Mouse (Mus musculus) R1 (cell line): ENCODE measurements around the gene Mamdc2.
A peak's percentile ranks its signal among the peaks of the same experiment; 100 is the strongest.
"Not testable (repeated sequence)": the region's sequence is repeated elsewhere in the genome, so short reads cannot be mapped to it uniquely, and the experiment has no call there.

Source experiments
- DNase-seq: peaks from one replicate; pipeline ENCODE4 v3.0.0-alpha.2; 2018; ENCODE audit warnings: low read depth, low spot score

Gene Mamdc2

GRCm38 (mm10) chr19:23447988-23448497 lies at the start of gene Mamdc2:
TSS of gene Mamdc2 (minus strand) at chr19:23448442.
- DNase-seq: peak; percentile 13

DNA sequence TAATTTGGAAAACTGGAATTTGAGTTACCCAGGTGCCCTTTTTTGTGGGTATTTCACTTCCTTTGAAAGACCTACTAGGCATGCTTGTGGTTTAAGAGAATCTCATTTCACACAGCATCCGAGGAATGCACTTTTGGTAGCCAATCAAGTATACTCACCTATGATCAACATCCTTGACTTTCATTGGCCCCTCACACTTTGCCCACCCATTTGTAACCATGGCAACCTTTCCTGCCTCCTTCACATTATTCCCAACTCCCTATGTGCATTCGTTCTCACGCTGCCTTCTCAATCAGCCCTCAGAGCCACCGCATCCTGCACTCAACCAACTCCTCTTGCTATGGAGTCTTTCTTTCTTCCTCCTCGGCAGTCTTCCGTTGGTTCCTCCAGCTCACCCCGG lies 49.8 kb upstream of the Mamdc2 start:
- peak; percentile 81 for DNase-seq

DNA sequence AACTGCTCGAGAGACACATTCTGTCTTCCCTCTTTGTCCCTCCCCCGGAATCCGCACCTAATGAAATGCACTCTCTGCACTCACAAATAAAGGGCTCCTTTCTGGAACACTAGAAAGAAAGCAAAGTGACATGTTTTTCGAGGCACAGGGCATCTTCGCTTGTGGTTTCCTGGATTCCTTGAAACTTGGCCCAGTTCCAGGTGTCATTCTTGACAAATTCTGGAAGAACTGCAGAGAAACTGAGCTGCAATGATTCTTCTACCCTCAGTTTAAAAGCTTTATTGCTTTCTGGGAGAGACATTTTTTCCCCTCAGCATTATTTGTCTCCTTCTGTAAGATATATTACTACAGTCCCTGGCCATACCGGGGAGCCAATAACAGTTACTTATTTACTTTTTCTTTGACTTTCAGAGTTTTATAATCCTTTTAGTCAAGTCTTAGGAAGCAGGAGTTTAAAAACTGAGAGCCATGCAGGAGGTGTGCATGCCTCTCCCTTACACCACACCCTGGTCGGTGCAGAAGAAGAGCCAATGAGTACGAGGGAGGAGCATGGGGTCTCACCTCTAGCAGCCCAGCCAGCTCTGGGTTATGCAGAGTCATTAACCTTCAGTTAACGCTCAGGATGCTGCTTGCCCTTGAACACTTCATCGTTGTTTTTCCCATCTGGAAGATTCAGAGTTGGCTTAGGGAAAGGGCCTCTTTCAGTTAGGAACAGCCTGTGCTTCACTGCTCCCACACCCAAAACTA lies 49.1 kb upstream of the Mamdc2 start:
- DNase-seq: peak; percentile 27

GRCm38 (mm10) chr19:23496536-23496935 lies 48.3 kb upstream of the Mamdc2 start:
- DNase-seq: peak; percentile 64

GRCm38 (mm10) chr19:23492663-23493062 lies 44.4 kb upstream of the Mamdc2 start:
- DNase-seq: no peak

GRCm38 (mm10) chr19:23490703-23491102 lies 42.5 kb upstream of the Mamdc2 start:
- DNase-seq: not testable (repeated sequence)

GRCm38 (mm10) chr19:23489780-23490179 lies 41.5 kb upstream of the Mamdc2 start:
- no peak for DNase-seq

DNA sequence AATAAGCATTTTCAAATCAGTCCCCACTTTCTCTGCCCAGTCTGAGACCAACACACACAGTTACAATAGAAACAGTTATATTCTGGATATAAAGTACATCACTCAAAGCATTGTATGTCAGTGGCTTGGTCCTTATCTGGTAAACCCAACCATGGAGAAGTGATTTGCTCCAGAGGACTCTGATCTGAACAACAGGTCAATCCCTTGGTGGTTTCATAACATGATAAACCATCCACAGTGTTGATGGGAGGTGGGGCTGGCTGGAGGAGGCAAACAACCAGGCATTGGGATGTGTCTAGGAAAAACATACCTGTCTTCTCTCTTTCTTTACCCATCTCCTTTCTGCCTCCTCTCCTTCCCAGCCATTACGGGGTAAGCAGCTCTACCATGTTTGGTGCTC lies 39.2 kb upstream of the Mamdc2 start:
- DNase-seq: no peak

GRCm38 (mm10) chr19:23486631-23487270 lies 38.5 kb upstream of the Mamdc2 start:
- no peak for DNase-seq

DNA sequence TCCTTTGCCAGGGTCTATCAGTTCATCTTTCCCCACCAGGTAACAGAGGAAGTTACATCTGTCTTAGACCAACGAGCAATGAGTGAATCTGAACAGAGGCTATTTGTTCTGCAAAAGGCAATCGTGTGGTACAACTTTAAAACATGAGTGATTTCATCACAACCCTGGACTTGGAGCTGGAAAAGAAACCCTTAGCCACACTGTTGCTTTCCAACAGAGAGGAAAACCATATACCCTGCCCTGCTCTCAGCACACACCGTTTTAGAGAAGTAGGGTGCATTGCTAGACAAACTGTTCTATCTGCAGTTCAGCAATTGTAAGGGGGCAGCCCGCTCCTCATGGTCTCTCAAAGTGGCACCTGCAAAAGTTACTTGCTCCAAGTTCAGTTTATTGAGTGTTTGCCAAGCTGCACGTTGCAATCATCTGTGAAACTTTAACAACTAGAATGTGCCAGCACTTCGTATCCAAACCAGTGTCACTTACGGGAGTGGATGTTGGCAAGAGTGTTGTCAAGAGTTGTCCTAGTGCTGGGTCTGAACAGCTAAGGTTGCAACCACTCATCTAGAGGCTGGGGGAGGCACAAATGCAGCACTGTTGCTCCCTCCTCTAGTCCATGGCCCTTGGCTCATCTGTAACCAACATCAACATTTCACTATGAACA lies 37.8 kb upstream of the Mamdc2 start:
- DNase-seq: no peak

DNA sequence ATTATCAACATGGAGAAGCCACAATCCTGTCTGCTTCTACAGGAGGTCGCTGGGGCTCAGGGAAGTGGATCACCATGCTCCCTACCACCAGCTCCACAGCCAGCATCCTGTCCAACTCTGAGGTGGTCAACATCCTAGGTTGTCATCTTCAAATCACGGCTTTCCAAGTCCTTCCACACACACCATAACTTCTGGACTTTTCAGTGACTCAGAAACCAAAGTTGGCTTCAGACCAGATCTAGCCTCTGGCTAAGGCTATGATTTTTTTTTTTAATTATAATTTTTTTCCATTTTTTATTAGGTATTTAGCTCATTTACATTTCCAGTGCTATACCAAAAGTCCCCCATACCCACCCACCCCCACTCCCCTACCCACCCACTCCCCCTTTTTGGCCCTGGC lies 34.3 kb upstream of the Mamdc2 start:
- DNase-seq: not testable (repeated sequence)

DNA sequence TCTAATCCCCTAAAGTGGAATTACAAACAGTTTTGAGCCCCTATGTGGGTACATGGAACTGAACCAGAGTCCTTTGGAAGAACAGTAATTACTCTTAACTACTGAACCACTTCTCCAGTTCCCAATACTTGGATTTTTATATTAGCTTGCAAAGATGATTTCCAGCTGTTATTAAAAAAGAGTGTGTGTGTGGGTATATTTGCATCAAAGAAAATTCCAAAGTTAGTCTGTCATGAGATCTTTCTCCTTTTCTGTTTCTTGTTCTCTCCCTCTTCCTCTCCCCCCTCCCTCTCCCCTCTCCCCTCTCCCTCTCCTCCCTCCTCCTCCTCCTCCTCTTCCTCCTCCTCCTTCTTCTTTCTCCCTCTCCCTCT lies 31.3 kb upstream of the Mamdc2 start:
- DNase-seq: no peak

GRCm38 (mm10) chr19:23478895-23479596 lies 30.8 kb upstream of the Mamdc2 start:
- DNase-seq: peak; percentile 71

DNA sequence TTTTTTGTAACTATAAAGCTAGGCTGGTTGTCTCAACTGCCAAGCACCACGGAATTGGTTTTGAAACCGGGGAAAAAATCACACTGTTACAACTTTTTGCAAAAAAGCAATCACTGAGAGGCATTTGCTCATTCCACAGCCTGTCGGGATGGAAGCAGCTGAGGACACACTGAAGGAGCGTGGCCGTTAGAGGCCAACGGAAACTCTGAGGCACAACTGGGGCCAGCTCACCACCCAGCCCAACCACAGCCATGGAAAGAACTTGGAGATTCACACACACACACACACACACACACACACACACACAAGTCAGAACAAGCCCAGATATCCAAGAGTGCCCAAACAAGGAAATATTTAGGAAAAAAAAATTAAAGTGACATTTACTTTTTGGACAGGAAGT lies 29.6 kb upstream of the Mamdc2 start:
- no peak for DNase-seq

- DNase-seq: peak; percentile 85
Measured at GRCm38 (mm10) chr19:23467866-23468265, 19.6 kb upstream of the Mamdc2 start.

DNA sequence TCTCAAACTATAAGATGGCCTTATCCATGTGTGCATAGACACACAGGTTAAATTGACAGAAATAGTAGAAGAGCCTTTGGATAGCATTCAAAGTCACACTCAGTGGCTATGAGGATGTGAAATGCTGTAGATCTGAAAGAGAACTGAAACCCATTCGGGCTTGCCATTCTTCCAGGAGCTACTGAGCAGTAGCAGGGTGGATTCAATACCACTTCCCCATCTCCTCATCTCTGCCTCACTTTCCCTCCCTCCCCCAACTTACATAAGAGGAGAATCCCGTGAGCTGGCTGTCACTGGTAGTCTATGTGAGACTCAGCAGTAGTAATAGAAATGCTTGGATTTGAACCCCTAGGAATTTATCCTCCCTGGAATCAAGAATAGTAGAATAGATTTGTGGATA lies 18.8 kb upstream of the Mamdc2 start:
- no peak for DNase-seq

- no peak for DNase-seq
Measured at GRCm38 (mm10) chr19:23457492-23457891, 9.2 kb upstream of the Mamdc2 start.

DNA sequence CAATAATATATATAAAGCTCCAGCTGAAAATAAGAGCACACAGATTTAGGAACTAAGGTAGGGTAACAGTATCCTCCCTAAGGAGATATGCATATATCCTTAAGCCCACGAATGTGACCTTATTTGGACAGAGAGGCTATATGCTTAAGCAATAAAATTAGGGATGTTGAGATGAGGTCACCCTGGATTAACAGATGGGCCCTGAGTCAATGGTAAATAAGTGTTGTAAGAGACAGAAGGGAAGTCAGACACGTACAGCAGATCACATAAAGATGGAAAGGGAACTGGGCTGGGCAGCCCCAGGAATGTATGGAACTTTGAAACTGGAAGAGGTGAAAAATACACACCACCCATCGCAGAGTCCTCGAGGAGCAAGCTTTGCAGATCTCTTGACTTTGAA lies 3.1 kb upstream of the Mamdc2 start:
- no peak for DNase-seq

DNA sequence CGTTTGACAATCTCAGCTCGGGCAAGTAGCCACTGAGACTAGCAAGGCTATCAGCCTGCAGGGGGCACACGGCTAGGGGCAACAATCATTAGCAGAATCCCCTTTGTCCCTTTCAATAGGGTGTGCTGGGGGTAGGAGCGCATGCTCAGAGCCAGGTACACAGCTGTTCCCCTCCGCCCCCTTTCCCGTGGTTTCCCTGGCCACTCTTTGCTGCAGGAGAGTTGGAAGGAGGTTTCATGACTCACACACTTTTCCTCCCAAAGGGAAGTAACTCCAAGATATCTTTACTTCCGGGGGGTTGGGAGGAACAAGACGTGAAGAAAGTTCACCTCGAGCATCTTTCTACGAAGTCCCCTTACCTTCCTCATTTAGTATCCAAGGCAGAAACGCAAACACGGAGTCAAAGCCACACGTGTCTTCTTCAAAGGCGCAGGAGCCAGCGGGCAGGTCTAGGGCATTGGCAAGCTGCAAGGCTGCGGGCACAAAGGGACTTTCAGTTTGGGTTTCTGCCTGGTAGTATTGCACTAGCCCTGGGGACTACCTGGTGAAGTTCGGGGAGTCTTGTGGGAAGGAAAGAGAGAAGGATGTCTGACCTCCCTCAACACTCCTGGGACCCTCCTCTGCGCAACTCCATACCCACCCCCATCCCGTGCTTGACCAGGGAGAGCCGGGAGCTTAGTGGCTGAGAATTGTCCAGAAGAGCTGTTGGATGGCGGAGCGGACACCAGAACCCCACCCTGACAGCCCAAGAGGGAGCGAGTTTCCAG lies 838 bp downstream of the Mamdc2 start:
- peak; percentile 35 for DNase-seq

GRCm38 (mm10) chr19:23444910-23445845 lies 3.1 kb downstream of the Mamdc2 start:
- no peak for DNase-seq
